Mouse (Mus musculus) heart, embryonic 13.5 days (tissue): ENCODE data around the gene Stn1. TPM values are rescaled to one million over a fixed set of nuclear protein-coding genes. Genes with fewer than 3 reads are reported as not detected.

Experiments
- ATAC-seq: fragments of 200-750 bp; cut with Nextera tagmentation; 2 replicates; pipeline ENCODE4 v1.8.0; 2017; ENCODE audit warnings: moderate TSS enrichment; ENCODE audit not compliant: insufficient number of reproducible peaks, low FRiP score, low TSS enrichment; ENCODE audit errors: extremely low read depth
- H3K27ac ChIP-seq: fragments of 300-500 bp; sonication (generic); replicated peaks from 2 replicates; pipeline ENCODE4 v1.5.1; 2015; ENCODE audit warnings: moderate library complexity, mild to moderate bottlenecking, inconsistent platforms
- H3K27me3 ChIP-seq: fragments of 300-500 bp; sonication (generic); replicated peaks from 2 replicates; pipeline ENCODE4 v1.6.1; 2015; ENCODE audit warnings: mild to moderate bottlenecking, inconsistent platforms
- H3K36me3 ChIP-seq: fragments of 300-500 bp; sonication (generic); 2 replicates; pipeline ENCODE4 v1.6.1; 2015; ENCODE audit warnings: mild to moderate bottlenecking, inconsistent platforms
- H3K4me1 ChIP-seq: fragments of 300-500 bp; sonication (generic); 2 replicates; pipeline ENCODE4 v1.6.1; 2015; ENCODE audit warnings: inconsistent platforms
- H3K4me2 ChIP-seq: fragments of 300-500 bp; sonication (generic); 2 replicates; pipeline ENCODE4 v1.6.1; 2015; ENCODE audit warnings: inconsistent platforms, mild to moderate bottlenecking, moderate library complexity
- H3K4me3 ChIP-seq: fragments of 300-500 bp; sonication (generic); 2 replicates; pipeline ENCODE4 v1.5.1; 2015; ENCODE audit warnings: moderate library complexity, mild to moderate bottlenecking, inconsistent platforms
- H3K9ac ChIP-seq: fragments of 300-500 bp; sonication (generic); 2 replicates; pipeline ENCODE4 v1.6.1; 2015; ENCODE audit warnings: inconsistent platforms, mild to moderate bottlenecking, moderate library complexity
- H3K9me3 ChIP-seq: fragments of 300-500 bp; sonication (generic); 2 replicates; pipeline ENCODE4 v1.6.1; 2016; ENCODE audit warnings: inconsistent platforms
- WGBS: fragments of 180-500 bp; shearing (Covaris S2); methylation state at CpG from one replicate; pipeline ENCODE4 v1.1.7; 2015; ENCODE audit warnings: mixed read lengths; 5-methylcytosine and 5-hydroxymethylcytosine counted together
- polyA plus RNA-seq: library from polyadenylated mRNA; unstranded; fragments of >200 nt; fragmentation: Nextera tagmentation; extraction: Ambion mirVana; gene quantifications from 2 replicates; pipeline ENCODE4 v1.2.1, GENCODE M21; 2015

Gene Stn1
- polyA plus RNA-seq, 1 experiment from 2014 or later: 37.3 TPM

- H3K27me3 ChIP-seq: no peaks in the 10 kb centered on the region
- H3K36me3 ChIP-seq: no peaks in the 10 kb centered on the region
- H3K27ac ChIP-seq: no peak overlapping the region
- 80% methylated on average over 6 of the region's 6 CpGs for WGBS
- ATAC-seq: no peak
- H3K4me2 ChIP-seq: no peak overlapping the region
- H3K4me3 ChIP-seq: no peak overlapping the region
- H3K4me1 ChIP-seq: peaks cover 31% of the 10 kb centered on the region
- H3K9ac ChIP-seq: no peak overlapping the region
- H3K9me3 ChIP-seq: peaks cover 4% of the 10 kb centered on the region
These were observed 44.9 kb downstream of the Stn1 start for GRCm38 (mm10) chr19:47492422-47492821.

GRCm38 (mm10) chr19:47491853-47492252 is 45.5 kb downstream of the Stn1 start:
- H3K27me3 ChIP-seq: no peaks in the 10 kb centered on the region
- peaks cover 4% of the 10 kb centered on the region for H3K9me3 ChIP-seq
- no peak overlapping the region for H3K4me3 ChIP-seq
- H3K27ac ChIP-seq: peak overlapping the region; percentile 32; the same call in 1 of the 2 replicates
- H3K9ac ChIP-seq: no peak overlapping the region
- peaks cover 34% of the 10 kb centered on the region for H3K4me1 ChIP-seq
- 39% methylated on average over 2 of the region's 2 CpGs for WGBS
- H3K36me3 ChIP-seq: no peaks in the 10 kb centered on the region
- H3K4me2 ChIP-seq: no peak overlapping the region
- no peak for ATAC-seq

- Histone ChIP-seq H3K27me3 (no peaks in the 10 kb centered on the region), H3K4me3 (no peak overlapping the region), H3K4me2 (no peak overlapping the region), H3K9ac (no peak overlapping the region), H3K4me1 (peaks cover 52% of the 10 kb centered on the region), H3K27ac (no peak overlapping the region), H3K36me3 (no peaks in the 10 kb centered on the region), H3K9me3 (peaks cover 4% of the 10 kb centered on the region)
- ATAC-seq: no peak
- 81% methylated on average over 3 of the region's 3 CpGs for WGBS
These were observed 48.1 kb downstream of the Stn1 start for GRCm38 (mm10) chr19:47489233-47489632.

DNA sequence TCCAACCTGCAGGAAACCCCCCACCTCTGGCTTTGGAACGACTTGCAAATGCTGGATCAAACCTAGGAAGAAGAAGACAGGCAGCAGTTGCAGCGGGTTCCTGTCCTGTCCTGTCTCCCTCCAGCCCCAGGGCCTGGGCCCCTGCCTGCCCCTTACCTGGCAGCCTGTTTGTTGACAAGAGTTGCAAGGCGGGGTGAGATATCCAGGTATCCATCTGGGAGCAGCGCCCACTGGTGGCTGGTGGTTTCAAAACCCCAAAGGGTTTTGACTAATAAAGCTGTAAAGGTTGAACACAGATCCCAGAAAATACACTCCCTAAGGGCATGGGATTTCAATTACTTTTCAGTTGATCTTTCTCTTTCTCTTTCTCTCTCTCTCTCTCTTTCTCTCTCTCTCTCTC is 49.1 kb downstream of the Stn1 start:
- H3K9ac ChIP-seq: no peak overlapping the region
- no peak overlapping the region for H3K27ac ChIP-seq
- H3K4me1 ChIP-seq: peaks cover 50% of the 10 kb centered on the region
- no peaks in the 10 kb centered on the region for H3K27me3 ChIP-seq
- H3K4me2 ChIP-seq: no peak overlapping the region
- H3K4me3 ChIP-seq: no peak overlapping the region
- ATAC-seq: no peak
- H3K36me3 ChIP-seq: no peaks in the 10 kb centered on the region
- 38% methylated on average over 4 of the region's 4 CpGs for WGBS
- H3K9me3 ChIP-seq: peaks cover 4% of the 10 kb centered on the region

DNA sequence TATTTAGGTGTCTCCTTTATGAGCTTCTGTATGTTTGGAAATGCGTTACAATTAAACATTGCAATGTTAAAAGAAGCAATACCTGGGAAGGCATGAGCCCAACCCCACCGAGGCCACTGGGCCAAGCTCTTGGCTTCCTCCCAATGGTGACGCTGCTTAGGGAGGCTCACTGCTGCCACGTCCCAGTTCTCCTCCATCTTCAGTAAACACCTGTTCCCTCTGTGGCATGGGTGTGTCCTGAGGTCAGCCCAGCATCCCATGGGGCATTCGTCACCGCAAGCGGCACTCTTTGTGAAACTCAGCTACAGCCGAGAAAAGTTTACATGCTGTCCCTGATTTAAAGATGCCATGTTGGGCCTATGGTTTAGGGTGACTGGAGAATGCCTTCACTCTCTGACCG is 49.7 kb downstream of the Stn1 start:
- H3K4me2 ChIP-seq: no peak overlapping the region
- peaks cover 4% of the 10 kb centered on the region for H3K9me3 ChIP-seq
- no peaks in the 10 kb centered on the region for H3K36me3 ChIP-seq
- H3K27me3 ChIP-seq: no peaks in the 10 kb centered on the region
- H3K9ac ChIP-seq: no peak overlapping the region
- no peak overlapping the region for H3K27ac ChIP-seq
- ATAC-seq: no peak
- 83% methylated on average over 9 of the region's 9 CpGs for whole genome bisulfite sequencing
- no peak overlapping the region for H3K4me3 ChIP-seq
- H3K4me1 ChIP-seq: peaks cover 43% of the 10 kb centered on the region

DNA sequence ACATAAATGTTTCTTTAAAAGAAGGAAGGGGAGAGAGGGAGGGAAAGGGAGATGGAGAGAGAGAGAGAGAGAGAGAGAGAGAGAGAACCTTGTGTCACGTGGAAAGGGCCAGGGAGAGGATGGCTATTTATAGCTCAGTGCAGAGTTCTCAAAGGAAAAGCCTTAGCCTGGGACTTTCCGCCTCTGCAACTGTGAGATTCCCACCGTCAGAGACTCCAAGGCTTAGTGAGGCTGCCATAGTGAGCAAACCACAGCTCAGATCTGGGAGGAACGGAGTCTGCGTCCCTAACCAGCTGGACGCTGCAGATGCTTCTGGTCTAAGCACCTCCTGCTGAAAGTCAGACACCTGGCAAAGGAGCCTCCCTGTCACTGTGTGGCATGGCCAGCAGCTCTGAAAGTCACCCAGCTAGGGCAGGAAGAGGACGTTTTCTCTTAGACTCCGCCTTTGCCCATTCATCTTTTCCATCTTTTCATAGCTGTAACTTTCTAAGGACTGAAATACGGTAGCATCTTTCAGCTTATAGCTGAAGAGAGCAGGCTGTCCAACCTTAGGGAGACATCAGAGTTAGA is 51.2 kb downstream of the Stn1 start:
- H3K4me2 ChIP-seq: peak overlapping the region; percentile 65
- peaks cover 30% of the 10 kb centered on the region for H3K4me1 ChIP-seq
- no peaks in the 10 kb centered on the region for H3K36me3 ChIP-seq
- peaks cover 10% of the 10 kb centered on the region for H3K9me3 ChIP-seq
- no peaks in the 10 kb centered on the region for H3K27me3 ChIP-seq
- peak overlapping the region; percentile 96 for H3K27ac ChIP-seq
- peak; percentile 56; the same call in 1 of the 2 replicates for ATAC-seq
- 14% methylated on average over 9 of the region's 9 CpGs for WGBS
- H3K9ac ChIP-seq: peak overlapping the region; percentile 77
- H3K4me3 ChIP-seq: peak overlapping the region; percentile 25; the same call in 1 of the 2 replicates

DNA sequence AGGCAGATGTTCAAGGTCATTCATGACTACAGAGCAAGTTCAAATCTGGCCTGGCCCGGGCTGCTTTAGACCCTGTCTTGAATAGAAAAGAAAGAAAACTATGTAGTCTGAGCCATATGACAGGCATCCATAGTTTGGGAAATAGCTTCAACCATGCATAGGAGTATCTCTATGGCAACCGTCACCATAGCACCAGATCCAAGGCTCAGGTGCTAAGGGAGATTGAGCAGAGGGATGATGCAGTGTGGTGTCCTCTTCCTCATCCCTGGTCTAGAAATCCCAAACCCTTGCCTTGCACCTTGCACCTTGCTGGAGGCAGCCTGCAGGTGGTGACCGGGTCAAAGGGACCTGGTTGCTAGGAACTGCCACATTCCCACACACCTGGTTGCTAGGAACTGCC is 53.2 kb downstream of the Stn1 start:
- Histone ChIP-seq H3K9me3 (peaks cover 8% of the 10 kb centered on the region), H3K4me2 (no peak overlapping the region), H3K4me1 (peaks cover 29% of the 10 kb centered on the region), H3K4me3 (no peak overlapping the region), H3K9ac (peak overlapping the region; percentile 3; the same call in 1 of the 2 replicates), H3K27me3 (no peaks in the 10 kb centered on the region), H3K36me3 (no peaks in the 10 kb centered on the region), H3K27ac (0 out of 2 replicates have a peak overlapping the region, but pooled peaks have one; percentile 3)
- no peak for ATAC-seq
- WGBS: 80% methylated on average over 3 of the region's 3 CpGs

DNA sequence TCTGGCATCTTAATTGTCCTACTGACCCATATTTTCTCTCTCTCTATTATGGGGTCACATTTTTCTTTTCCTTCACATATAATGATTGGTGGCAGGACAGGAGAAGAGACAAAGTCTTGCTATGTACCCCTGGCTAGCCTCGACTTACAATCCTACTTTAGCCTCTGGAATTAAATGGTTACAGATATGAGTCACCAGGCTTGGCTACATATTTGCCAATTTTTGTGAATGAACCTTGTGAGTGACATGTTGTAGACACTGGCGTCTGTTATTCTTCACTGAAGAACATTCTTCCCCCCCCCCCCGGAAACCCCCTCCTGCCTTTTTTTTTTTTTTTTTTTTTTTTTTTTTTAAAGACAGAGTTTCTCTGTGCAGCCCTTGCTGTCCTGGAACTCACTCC is 54.0 kb downstream of the Stn1 start:
- H3K27ac ChIP-seq: no peak overlapping the region
- H3K27me3 ChIP-seq: no peaks in the 10 kb centered on the region
- no peaks in the 10 kb centered on the region for H3K36me3 ChIP-seq
- ATAC-seq: no peak
- H3K9me3 ChIP-seq: peaks cover 6% of the 10 kb centered on the region; the same call in 1 of the 2 replicates
- peaks cover 29% of the 10 kb centered on the region for H3K4me1 ChIP-seq
- H3K4me3 ChIP-seq: no peak overlapping the region
- H3K4me2 ChIP-seq: no peak overlapping the region
- H3K9ac ChIP-seq: no peak overlapping the region
- WGBS: 54% methylated on average over 3 of the region's 3 CpGs

- Histone ChIP-seq H3K4me1 (peaks cover 26% of the 10 kb centered on the region), H3K9me3 (no peaks in the 10 kb centered on the region), H3K27ac (no peak overlapping the region), H3K9ac (no peak overlapping the region), H3K27me3 (no peaks in the 10 kb centered on the region), H3K4me3 (no peak overlapping the region), H3K4me2 (no peak overlapping the region), H3K36me3 (no peaks in the 10 kb centered on the region)
- ATAC-seq: no peak
- 78% methylated on average over 3 of the region's 3 CpGs for WGBS
These were observed 63.9 kb downstream of the Stn1 start for GRCm38 (mm10) chr19:47473453-47473852.

GRCm38 (mm10) chr19:47472881-47473400 is 64.4 kb downstream of the Stn1 start:
- peak overlapping the region; percentile 32 for H3K4me2 ChIP-seq
- H3K27ac ChIP-seq: 0 out of 2 replicates have a peak overlapping the region, but pooled peaks have one; percentile 12
- H3K9ac ChIP-seq: no peak overlapping the region
- H3K4me3 ChIP-seq: no peak overlapping the region
- H3K9me3 ChIP-seq: no peaks in the 10 kb centered on the region
- no peaks in the 10 kb centered on the region for H3K36me3 ChIP-seq
- ATAC-seq: no peak
- WGBS: 48% methylated on average over 15 of the region's 15 CpGs
- peaks cover 30% of the 10 kb centered on the region for H3K4me1 ChIP-seq
- no peaks in the 10 kb centered on the region for H3K27me3 ChIP-seq

DNA sequence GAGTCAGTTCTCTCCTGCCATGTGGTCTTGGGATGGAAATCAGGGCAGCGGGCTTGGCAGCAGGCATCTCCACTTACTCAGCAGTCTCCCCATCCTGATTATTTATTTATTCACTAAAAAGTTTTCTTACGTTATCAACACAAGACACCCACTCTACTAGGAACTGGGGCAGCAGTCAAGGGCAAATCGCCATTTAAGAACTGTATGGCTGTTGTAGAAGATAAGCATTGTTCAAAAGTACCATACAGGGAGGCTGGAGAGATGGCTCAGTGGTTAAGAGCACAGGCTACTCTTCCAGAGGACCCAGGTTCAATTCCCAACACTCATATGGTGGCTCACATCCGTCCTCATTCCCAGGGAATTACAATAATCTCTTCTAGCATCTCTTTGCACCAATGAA is 65.5 kb downstream of the Stn1 start:
- ATAC-seq: no peak
- no peak overlapping the region for H3K27ac ChIP-seq
- WGBS: 67% methylated on average over 4 of the region's 4 CpGs
- H3K9ac ChIP-seq: no peak overlapping the region
- H3K27me3 ChIP-seq: no peaks in the 10 kb centered on the region
- no peaks in the 10 kb centered on the region for H3K9me3 ChIP-seq
- no peak overlapping the region for H3K4me2 ChIP-seq
- no peaks in the 10 kb centered on the region for H3K36me3 ChIP-seq
- peaks cover 30% of the 10 kb centered on the region for H3K4me1 ChIP-seq
- no peak overlapping the region for H3K4me3 ChIP-seq

GRCm38 (mm10) chr19:47468750-47469149 is 68.6 kb downstream of the Stn1 start:
- H3K9me3 ChIP-seq: no peaks in the 10 kb centered on the region
- peaks cover 36% of the 10 kb centered on the region for H3K4me1 ChIP-seq
- no peaks in the 10 kb centered on the region for H3K27me3 ChIP-seq
- no peak overlapping the region for H3K4me3 ChIP-seq
- no peak for ATAC-seq
- H3K9ac ChIP-seq: 0 out of 2 replicates have a peak overlapping the region, but pooled peaks have one; percentile 12
- H3K27ac ChIP-seq: peak overlapping the region; percentile 63
- peak overlapping the region; percentile 2 for H3K4me2 ChIP-seq
- no peaks in the 10 kb centered on the region for H3K36me3 ChIP-seq
- 14% methylated on average over 3 of the region's 3 CpGs for WGBS
